Mouse (Mus musculus): Measurements from ENCODE around the gene Slc45a2.
"Not testable (repeated sequence)": the region's sequence is repeated elsewhere in the genome, so short reads cannot be mapped to it uniquely, and the experiment has no call there.

DNA sequence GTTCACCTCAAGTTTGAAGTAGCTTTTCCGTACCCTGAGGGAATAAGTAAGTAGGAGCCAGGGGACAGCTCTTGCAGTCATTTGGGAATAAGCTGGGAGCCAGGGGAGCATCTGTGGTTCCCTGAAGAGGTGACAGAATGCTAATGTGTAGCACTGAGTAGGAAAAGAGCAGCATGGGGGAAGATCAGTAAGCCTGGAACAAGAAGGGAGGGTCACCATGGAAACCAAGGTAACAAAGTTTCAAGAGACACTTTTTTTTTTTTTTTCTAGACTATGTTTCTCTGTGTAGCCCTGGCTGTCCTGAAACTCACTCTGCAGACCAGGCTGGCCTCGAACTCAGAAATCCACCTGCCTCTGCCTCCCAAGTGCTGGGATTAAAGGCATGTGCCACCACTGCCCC, 14.0 kb upstream of the Slc45a2 start:
- not testable (repeated sequence) for TF ChIP-seq EP300 (IDR thresholded peaks at IDR 0.05; ENCODE audit: insufficient read depth, low read depth, low read length); POLR2A (IDR thresholded peaks at IDR 0.05; ENCODE audit: insufficient read depth, low read depth, low read length); CTCF (IDR thresholded peaks at IDR 0.05)
